Mouse (Mus musculus): ENCODE data around the gene Kcnh6. TPM values are rescaled to one million over a fixed set of nuclear protein-coding genes. Genes with fewer than 3 reads are reported as not detected.

Kcnh6 gene
- not detected for total RNA-seq (2018; cell fraction: chromatin; rRNA removed)
- not detected for total RNA-seq (2018; cell fraction: cytosol; rRNA removed)
- not detected for total RNA-seq (2018; cell fraction: nucleus; rRNA removed)
- not detected in 3 replicates for polyA plus RNA-seq (2018)

GRCm38 (mm10) chr11:106007821-106008220, at the start of gene Kcnh6:
Gene Kcnh6, plus strand, starts transcription at chr11:106008124.
- 1% methylated on average over 25 of the region's 25 CpGs for WGBS (ENCODE audit: missing documents)
- Histone ChIP-seq H3K27ac (no peak within 1 kb of the TSS), H3K36me3 (ENCODE audit: inconsistent target) (no peaks in the 10 kb centered on the region), H3K4me3 (ENCODE audit: inconsistent target) (no peak within 1 kb of the TSS), H3K79me2 (ENCODE audit: inconsistent target) (no peaks in the 10 kb centered on the region)

GRCm38 (mm10) chr11:105958566-105958965, 49.4 kb upstream of the Kcnh6 start:
- WGBS (ENCODE audit: missing documents) = 50% methylated on average over 1 of the region's 1 CpGs
- no peaks in the 10 kb centered on the region for H3K36me3 ChIP-seq (ENCODE audit: inconsistent target)
- H3K4me3 ChIP-seq (ENCODE audit: inconsistent target) = no peak overlapping the region
- H3K79me2 ChIP-seq (ENCODE audit: inconsistent target) = no peaks in the 10 kb centered on the region
- no peak overlapping the region for H3K27ac ChIP-seq

GRCm38 (mm10) chr11:105959355-105959754, 48.6 kb upstream of the Kcnh6 start:
- Histone ChIP-seq H3K79me2 (ENCODE audit: inconsistent target) (no peaks in the 10 kb centered on the region), H3K27ac (no peak overlapping the region), H3K4me3 (ENCODE audit: inconsistent target) (no peak overlapping the region), H3K36me3 (ENCODE audit: inconsistent target) (no peaks in the 10 kb centered on the region)
- 17% methylated on average over 16 of the region's 17 CpGs for WGBS (ENCODE audit: missing documents)

GRCm38 (mm10) chr11:105964691-105965090, 43.2 kb upstream of the Kcnh6 start:
- H3K4me3 ChIP-seq (ENCODE audit: inconsistent target) = no peak overlapping the region
- H3K27ac ChIP-seq = no peak overlapping the region
- no peaks in the 10 kb centered on the region for H3K79me2 ChIP-seq (ENCODE audit: inconsistent target)
- 57% methylated on average over 3 of the region's 5 CpGs for WGBS (ENCODE audit: missing documents)
- no peaks in the 10 kb centered on the region for H3K36me3 ChIP-seq (ENCODE audit: inconsistent target)

- H3K36me3 ChIP-seq (ENCODE audit: inconsistent target) = no peaks in the 10 kb centered on the region
- H3K79me2 ChIP-seq (ENCODE audit: inconsistent target) = no peaks in the 10 kb centered on the region
- H3K27ac ChIP-seq = no peak overlapping the region
- no peak overlapping the region for H3K4me3 ChIP-seq (ENCODE audit: inconsistent target)
- 62% methylated on average over 4 of the region's 4 CpGs for WGBS (ENCODE audit: missing documents)
These were observed 41.6 kb upstream of the Kcnh6 start for GRCm38 (mm10) chr11:105966288-105966687.

- WGBS (ENCODE audit: missing documents) = 2% methylated on average over 76 of the region's 76 CpGs
- no peak within 1 kb of the TSS for H3K4me3 ChIP-seq (ENCODE audit: inconsistent target)
- H3K79me2 ChIP-seq (ENCODE audit: inconsistent target) = no peaks in the 10 kb centered on the region
- no peaks in the 10 kb centered on the region for H3K36me3 ChIP-seq (ENCODE audit: inconsistent target)
- no peak within 1 kb of the TSS for H3K27ac ChIP-seq
These were observed 40.0 kb upstream of the Kcnh6 start, which contains the start of gene Ace for GRCm38 (mm10) chr11:105967741-105968574. Gene Ace, plus strand, starts transcription at chr11:105967945.

- no peak overlapping the region for H3K4me3 ChIP-seq (ENCODE audit: inconsistent target)
- H3K27ac ChIP-seq = no peak overlapping the region
- 56% methylated on average over 10 of the region's 10 CpGs for WGBS (ENCODE audit: missing documents)
- no peaks in the 10 kb centered on the region for H3K36me3 ChIP-seq (ENCODE audit: inconsistent target)
- H3K79me2 ChIP-seq (ENCODE audit: inconsistent target) = no peaks in the 10 kb centered on the region
These were observed 39.0 kb upstream of the Kcnh6 start for GRCm38 (mm10) chr11:105968948-105969347.

- WGBS (ENCODE audit: missing documents) = 30% methylated on average over 1 of the region's 1 CpGs
- no peaks in the 10 kb centered on the region for H3K79me2 ChIP-seq (ENCODE audit: inconsistent target)
- no peak overlapping the region for H3K4me3 ChIP-seq (ENCODE audit: inconsistent target)
- no peaks in the 10 kb centered on the region for H3K36me3 ChIP-seq (ENCODE audit: inconsistent target)
- H3K27ac ChIP-seq = no peak overlapping the region
These were observed 38.4 kb upstream of the Kcnh6 start for GRCm38 (mm10) chr11:105969516-105969915.

GRCm38 (mm10) chr11:105974593-105974992, 33.3 kb upstream of the Kcnh6 start:
- Histone ChIP-seq H3K27ac (no peak overlapping the region), H3K79me2 (ENCODE audit: inconsistent target) (no peaks in the 10 kb centered on the region), H3K36me3 (ENCODE audit: inconsistent target) (no peaks in the 10 kb centered on the region), H3K4me3 (ENCODE audit: inconsistent target) (no peak overlapping the region)
- WGBS (ENCODE audit: missing documents) = 94% methylated on average over 6 of the region's 6 CpGs

GRCm38 (mm10) chr11:105975050-105975449, 32.9 kb upstream of the Kcnh6 start:
- Histone ChIP-seq H3K4me3 (ENCODE audit: inconsistent target) (no peak overlapping the region), H3K36me3 (ENCODE audit: inconsistent target) (no peaks in the 10 kb centered on the region), H3K27ac (no peak overlapping the region), H3K79me2 (ENCODE audit: inconsistent target) (no peaks in the 10 kb centered on the region)
- 44% methylated on average over 3 of the region's 3 CpGs for WGBS (ENCODE audit: missing documents)

GRCm38 (mm10) chr11:105975636-105976035, 32.3 kb upstream of the Kcnh6 start:
- Histone ChIP-seq H3K4me3 (ENCODE audit: inconsistent target) (no peak overlapping the region), H3K79me2 (ENCODE audit: inconsistent target) (no peaks in the 10 kb centered on the region), H3K27ac (no peak overlapping the region), H3K36me3 (ENCODE audit: inconsistent target) (no peaks in the 10 kb centered on the region)
- 97% methylated on average over 5 of the region's 5 CpGs for WGBS (ENCODE audit: missing documents)

- no peaks in the 10 kb centered on the region for H3K36me3 ChIP-seq (ENCODE audit: inconsistent target)
- no peaks in the 10 kb centered on the region for H3K79me2 ChIP-seq (ENCODE audit: inconsistent target)
- 97% methylated on average over 2 of the region's 2 CpGs for WGBS (ENCODE audit: missing documents)
- no peak overlapping the region for H3K27ac ChIP-seq
- H3K4me3 ChIP-seq (ENCODE audit: inconsistent target) = no peak overlapping the region
These were observed 29.7 kb upstream of the Kcnh6 start for GRCm38 (mm10) chr11:105978232-105978631.

GRCm38 (mm10) chr11:105978634-105979033, 29.3 kb upstream of the Kcnh6 start:
- Histone ChIP-seq H3K79me2 (ENCODE audit: inconsistent target) (no peaks in the 10 kb centered on the region), H3K27ac (no peak overlapping the region), H3K36me3 (ENCODE audit: inconsistent target) (no peaks in the 10 kb centered on the region), H3K4me3 (ENCODE audit: inconsistent target) (no peak overlapping the region)
- 33% methylated on average over 5 of the region's 5 CpGs for WGBS (ENCODE audit: missing documents)

- no peak overlapping the region for H3K27ac ChIP-seq
- no peaks in the 10 kb centered on the region for H3K79me2 ChIP-seq (ENCODE audit: inconsistent target)
- H3K4me3 ChIP-seq (ENCODE audit: inconsistent target) = no peak overlapping the region
- H3K36me3 ChIP-seq (ENCODE audit: inconsistent target) = no peaks in the 10 kb centered on the region
- 94% methylated on average over 4 of the region's 4 CpGs for WGBS (ENCODE audit: missing documents)
These were observed 23.5 kb upstream of the Kcnh6 start for GRCm38 (mm10) chr11:105984452-105984851.

- WGBS (ENCODE audit: missing documents) = 75% methylated on average over 6 of the region's 6 CpGs
- Histone ChIP-seq H3K4me3 (ENCODE audit: inconsistent target) (no peak overlapping the region), H3K27ac (no peak overlapping the region), H3K79me2 (ENCODE audit: inconsistent target) (no peaks in the 10 kb centered on the region), H3K36me3 (ENCODE audit: inconsistent target) (no peaks in the 10 kb centered on the region)
These were observed 20.5 kb upstream of the Kcnh6 start for GRCm38 (mm10) chr11:105987446-105987845.

Measured in macrophage (primary cell).